Mouse (Mus musculus) gastrocnemius, adult 2 months (tissue): ENCODE results near the gene Rpl26. TPM values are rescaled to one million over a fixed set of nuclear protein-coding genes. Genes with fewer than 3 reads are reported as not detected.
"Not testable (repeated sequence)": the region's sequence is repeated elsewhere in the genome, so short reads cannot be mapped to it uniquely, and the experiment has no call there.

Experiments used
- DNase-seq: peaks from one replicate; pipeline ENCODE4 v3.0.0; 2022
- H3K27ac ChIP-seq: fragments of 200-600 bp; 2 replicates; pipeline ENCODE4 v1.8.1; 2022; ENCODE audit warnings: mild to moderate bottlenecking
- H3K4me3 ChIP-seq: fragments of 200-600 bp; 2 replicates; pipeline ENCODE4 v1.8.1; 2022; ENCODE audit warnings: mild to moderate bottlenecking, moderate library complexity
- CTCF ChIP-seq: fragments of 200-600 bp; IDR thresholded peaks from 2 replicates; pipeline ENCODE4 v1.8.1; 2022; ENCODE audit warnings: antibody characterized with exemption, mild to moderate bottlenecking, moderate library complexity
- intact Hi-C: fragments of 180-260 bp; cut with DNase I; formaldehyde crosslinking; loops from one replicate; pipeline ENCODE4 v1.15.1; 2025
- total RNA-seq, 2 experiments: library from RNA; stranded (reverse); gene quantifications; 2 replicates each; pipeline ENCODE4 v1.2.3; 2021

The Rpl26 gene
- total RNA-seq, 2 experiments from 2014 or later, result 606 to 729 TPM

DNA sequence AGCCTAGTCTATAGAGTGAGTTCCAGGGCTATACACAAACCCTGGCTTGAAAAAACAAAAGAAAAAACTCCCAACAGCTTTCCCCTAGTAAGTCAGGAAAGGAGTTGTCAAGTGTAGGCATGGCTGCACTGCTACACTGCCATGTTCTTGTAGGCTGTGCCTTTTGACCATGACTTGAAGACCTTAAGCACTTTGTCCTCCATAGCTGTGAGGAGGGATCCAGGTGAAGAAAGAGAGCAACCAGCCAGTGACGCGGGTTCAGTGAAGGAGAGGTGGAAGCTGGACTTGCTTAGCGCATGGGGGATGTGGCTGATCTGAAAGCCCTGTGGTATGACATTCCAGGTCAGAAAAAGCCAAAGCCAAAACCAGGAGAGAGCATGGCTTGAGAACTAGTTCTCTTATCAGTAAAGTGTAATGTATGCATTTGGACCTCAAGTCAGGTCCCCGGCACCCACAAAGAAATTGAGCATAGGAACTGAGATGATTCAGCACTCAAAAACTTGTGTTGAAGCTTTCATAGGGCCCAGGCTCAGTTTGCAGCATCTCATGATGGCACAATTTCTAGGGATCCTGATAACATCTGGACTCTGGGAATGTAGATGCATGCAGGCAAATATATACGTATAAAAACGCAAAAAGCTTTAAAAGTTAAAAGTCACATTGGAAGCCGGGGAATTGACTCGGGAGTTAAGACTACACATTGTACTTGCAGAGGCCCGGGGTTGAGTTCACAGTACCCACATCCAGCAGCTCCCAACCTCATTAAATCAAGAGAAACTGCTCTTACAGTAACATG, 4.5 kb downstream of the Rpl26 start:
- peak overlapping the region; percentile 41; the same call in 1 of the 2 replicates for H3K27ac ChIP-seq
- DNase-seq, result no peak
- no peak overlapping the region for H3K4me3 ChIP-seq
- TF ChIP-seq CTCF, result no peak
- intact Hi-C loops, result loop anchor here (2.0 kb wide), 1 partner anchor 77 kb away; no protein-coding TSS in a partner anchor

DNA sequence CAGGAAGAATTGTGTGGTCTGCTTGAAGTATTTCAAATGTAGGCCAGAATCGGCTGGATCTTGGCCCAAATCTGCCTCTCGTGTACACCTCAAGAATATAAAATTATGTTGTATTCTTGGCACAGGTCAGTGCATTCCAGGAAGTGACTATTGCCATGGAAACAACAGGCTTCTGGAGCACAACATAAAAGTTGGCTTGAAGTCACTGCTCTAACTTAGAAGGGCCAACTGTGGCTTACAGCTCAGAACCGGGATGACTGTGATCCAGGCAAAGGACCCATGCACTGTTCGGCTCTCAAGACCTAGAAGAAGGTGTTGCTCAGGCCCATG, 5.0 kb downstream of the Rpl26 start:
- no peak for TF ChIP-seq CTCF
- no peak overlapping the region for H3K4me3 ChIP-seq
- peak overlapping the region; percentile 41; the same call in 1 of the 2 replicates for H3K27ac ChIP-seq
- DNase-seq, result no peak
- intact Hi-C loops, result no loop called here

DNA sequence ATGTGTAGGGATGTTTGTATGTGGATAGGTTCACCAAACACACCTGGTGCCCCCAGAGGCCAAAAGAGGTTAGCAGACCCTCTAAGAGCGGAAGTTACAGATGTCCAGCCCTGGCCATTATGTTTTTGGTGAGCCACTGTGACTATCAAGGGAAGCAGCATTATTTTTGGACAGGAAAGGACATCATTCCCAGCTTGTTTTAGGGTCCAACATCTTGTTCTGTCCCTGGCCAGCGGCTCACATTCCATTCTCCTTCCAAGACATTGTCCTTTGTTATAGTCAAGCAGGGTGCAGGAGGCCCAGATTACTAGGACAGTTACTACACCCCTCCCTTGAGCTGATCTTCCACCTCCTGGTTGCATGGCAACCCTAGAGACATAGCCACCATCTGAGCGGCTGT, 5.9 kb downstream of the Rpl26 start:
- Histone ChIP-seq H3K27ac (peak overlapping the region; percentile 41; the same call in 1 of the 2 replicates), H3K4me3 (no peak overlapping the region)
- intact Hi-C loops, result no loop called here
- TF ChIP-seq CTCF, result no peak
- no peak for DNase-seq

DNA sequence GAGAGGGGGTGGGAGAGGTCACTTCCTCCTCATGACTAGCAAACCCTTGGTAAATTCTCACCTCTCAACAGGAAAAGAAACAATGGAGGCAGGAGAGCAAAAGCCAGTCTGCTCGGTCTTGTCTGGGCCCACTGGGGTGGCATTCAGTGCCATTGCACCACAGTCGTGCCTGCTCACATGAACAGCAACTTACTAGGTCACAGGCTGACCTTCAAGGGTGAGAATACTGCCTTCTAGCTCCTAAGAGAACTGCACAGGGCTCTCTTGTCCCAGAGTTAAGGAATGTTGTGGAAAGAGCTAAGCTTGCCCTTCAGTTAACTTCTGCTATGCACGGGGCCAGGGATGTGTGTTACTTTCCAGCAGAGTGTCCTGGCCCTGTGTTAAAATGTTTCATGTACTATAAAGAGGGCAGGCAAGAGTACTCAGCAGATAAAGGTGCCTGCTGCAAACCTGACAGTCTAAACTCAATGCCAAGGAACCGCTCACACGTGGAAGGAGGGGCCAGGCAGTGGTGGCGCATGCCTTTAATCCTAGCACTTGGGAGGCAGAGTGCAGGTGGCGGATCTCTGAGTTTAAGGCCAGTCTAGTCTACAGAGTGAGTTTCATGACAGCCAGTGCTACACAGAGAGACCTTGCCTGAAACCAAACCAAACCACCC, 7.6 kb downstream of the Rpl26 start:
- Histone ChIP-seq H3K27ac (0 out of 2 replicates have a peak overlapping the region, but pooled peaks have one; percentile 16), H3K4me3 (no peak overlapping the region)
- DNase-seq, result no peak
- TF ChIP-seq CTCF, result no peak
- intact Hi-C loops, result no loop called here

DNA sequence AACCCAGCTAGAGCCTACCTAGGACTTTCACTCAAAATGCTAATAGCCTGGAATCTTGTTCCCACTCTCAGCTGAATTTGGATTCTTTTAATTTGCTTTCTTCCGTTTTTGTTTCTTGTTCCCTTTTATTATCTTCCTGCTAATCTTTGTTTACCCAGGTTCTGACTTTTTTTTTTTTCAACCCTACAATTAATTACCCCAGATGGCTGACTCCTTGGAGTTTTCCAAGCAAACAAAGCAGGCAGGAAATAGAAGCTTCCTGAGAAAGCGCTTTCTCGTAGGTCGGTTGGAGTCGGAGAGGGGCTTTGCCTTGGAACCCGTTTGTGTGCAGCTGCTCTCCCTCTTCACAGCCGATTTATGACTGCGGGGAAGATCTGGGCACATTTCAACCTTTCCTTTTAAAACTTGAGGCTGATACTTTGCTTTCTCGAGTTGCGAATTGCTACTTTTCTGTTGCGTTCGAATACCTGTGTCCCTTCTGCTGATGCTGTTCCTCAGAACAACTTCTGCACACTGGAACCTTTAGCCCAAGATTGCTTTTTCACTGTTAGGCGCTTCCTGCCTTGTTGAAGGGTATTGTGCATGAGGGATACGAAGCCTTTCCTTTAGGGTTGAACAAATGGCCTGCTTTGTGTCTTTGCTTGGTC, 10.3 kb downstream of the Rpl26 start:
- Histone ChIP-seq H3K27ac (peak overlapping the region; percentile 73), H3K4me3 (peak overlapping the region; percentile 41)
- intact Hi-C loops, result no loop called here
- no peak for TF ChIP-seq CTCF
- DNase-seq, result no peak

DNA sequence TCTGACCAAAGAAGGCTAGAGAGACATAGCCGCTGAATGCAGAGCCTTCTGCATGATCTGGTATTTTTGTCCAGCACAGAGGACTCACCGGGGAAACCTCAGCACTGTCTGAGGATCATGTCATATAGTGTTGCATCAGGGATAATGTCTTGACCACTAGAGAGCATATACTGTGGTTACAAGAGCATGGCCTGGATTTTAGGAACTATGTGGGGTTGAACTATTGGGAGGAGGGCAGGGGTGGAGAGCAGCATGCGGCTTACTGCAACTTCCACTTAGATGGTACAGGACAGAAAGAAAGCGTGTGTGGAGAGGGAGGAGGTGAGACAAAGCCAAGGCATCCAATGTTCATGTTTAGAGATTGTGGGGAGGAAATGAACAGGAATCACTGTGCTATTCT, 13.2 kb downstream of the Rpl26 start:
- DNase-seq, result no peak
- TF ChIP-seq CTCF, result no peak
- intact Hi-C loops, result no loop called here
- H3K4me3 ChIP-seq, result no peak overlapping the region
- no peak overlapping the region for H3K27ac ChIP-seq

DNA sequence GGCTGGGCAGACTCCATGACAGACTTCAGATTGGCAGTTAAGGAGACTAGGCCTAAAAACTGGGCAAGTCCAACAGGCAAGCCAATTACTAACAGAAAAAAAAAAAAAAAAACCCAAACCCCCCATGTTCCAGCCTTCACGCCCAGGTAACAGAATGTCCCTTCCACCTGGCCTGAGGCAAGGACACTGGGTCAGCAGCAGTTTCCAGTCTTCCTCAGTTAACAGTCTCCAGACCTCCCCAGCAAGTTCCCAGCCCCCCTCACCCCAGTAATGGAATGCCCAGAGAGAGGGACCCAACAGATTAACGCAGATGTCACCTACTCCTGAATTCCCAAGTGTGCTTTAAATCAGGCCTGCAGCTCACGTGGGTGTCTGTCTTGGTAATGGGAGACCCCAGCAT, 21.8 kb downstream of the Rpl26 start:
- TF ChIP-seq CTCF, result no peak
- intact Hi-C loops, result no loop called here

DNA sequence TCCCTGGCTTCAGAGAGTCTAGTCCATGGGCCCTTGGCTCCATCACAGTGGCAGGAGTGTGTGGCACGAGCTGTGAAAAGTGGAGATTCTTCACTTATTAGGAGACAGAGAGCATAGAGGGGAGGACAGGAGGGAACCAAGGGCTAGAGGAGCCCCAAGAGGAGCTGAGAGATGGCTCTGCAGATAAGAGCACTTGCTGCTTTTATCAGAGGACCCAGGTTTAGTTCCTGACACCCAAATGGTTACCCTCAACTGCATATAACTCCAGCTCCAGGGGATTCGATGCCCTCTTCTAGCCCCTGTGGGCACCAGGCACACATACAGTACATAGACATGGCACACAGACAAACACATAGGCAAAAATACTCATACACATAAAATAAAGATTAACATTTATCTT, 23.4 kb downstream of the Rpl26 start:
- DNase-seq, result no peak
- Histone ChIP-seq H3K4me3 (no peak overlapping the region), H3K27ac (no peak overlapping the region)
- TF ChIP-seq CTCF, result no peak
- intact Hi-C loops, result no loop called here

More for the DNA sequence above, 21.8 kb downstream of the Rpl26 start:
- DNase-seq, result no peak
- no peak overlapping the region for H3K4me3 ChIP-seq
- H3K27ac ChIP-seq, result no peak overlapping the region

DNA sequence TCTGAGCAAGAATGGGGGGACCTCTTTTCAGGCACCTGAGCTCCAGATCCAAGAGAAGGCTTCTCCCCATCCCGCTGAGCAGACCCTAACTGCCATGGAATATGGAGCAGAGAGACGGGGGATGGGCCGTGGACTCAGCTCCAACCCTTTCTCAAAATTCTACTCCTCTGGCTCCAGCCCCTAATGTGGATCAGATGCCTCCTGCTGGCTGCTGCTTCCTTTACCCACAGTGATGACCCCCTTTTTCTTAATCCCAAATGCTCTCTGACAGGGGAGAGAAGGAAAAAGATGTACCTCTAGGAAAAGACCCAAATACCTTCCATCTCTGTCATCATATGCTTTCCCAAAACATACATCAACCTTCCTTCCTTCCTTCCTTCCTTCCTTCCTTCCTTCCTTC, 25.6 kb downstream of the Rpl26 start, which contains the start of gene Odf4:
Gene Odf4, minus strand, starts transcription at position 101 of the 400 bp plus-strand sequence.
- intact Hi-C loops, result no loop called here
- TF ChIP-seq CTCF, result no peak
- H3K27ac ChIP-seq, result no peak within 1 kb of the TSS
- no peak within 1 kb of the TSS for H3K4me3 ChIP-seq
- no peak for DNase-seq

DNA sequence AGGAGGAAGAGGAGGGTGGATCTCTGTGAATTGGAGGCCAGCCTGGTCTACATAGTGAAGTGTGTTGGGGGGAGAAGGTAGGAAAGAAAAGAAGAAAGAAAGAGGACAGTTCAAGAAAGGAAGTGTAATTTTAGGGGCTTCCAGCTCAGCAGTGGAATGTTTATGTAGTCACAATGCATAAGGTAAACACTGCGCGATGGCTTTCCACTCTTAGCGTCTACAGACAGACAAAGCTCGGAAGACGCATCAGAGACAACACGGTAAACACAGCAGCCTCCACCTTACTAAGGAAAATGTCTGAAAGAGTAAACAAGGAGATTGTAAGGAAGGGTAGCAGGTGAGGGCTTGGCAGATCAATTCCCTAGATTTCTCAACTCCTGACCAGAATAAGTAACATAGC, 28.6 kb downstream of the Rpl26 start:
- TF ChIP-seq CTCF, result no peak
- no peak for DNase-seq

DNA sequence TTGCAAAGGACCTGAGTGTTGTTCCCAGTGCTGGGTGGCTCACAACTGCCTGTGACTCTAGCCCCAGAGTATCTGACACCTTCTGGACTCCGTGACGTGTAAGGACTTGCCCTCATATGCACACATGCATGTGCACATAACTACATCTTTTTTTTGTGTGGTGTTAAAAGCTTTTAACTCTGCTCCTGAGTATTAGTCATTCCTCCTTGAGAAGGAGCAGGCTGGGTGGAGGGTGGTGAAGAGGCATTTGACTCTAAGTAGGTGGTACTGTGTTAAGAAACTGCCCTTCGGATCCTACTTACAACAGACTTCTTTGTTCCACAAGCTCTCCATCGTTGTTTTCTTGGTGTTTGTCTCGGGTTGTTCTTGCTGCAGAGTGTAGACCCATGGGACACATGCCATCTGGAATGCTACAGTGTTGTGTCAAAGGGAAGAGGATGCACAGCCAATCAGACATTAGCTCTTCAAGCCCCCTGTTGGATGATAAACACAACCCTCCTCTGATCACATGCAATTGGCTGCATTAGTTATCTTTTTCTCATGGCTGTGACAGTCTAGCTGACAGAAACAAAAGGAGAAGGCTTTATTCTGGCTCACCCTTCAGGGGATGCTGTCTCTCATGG, 32.6 kb downstream of the Rpl26 start:
- DNase-seq, result no peak
- no peak for TF ChIP-seq CTCF
- Histone ChIP-seq H3K4me3 (no peak overlapping the region), H3K27ac (no peak overlapping the region)
- intact Hi-C loops, result no loop called here

More for the DNA sequence above, 28.6 kb downstream of the Rpl26 start:
- H3K4me3 ChIP-seq, result no peak overlapping the region
- H3K27ac ChIP-seq, result no peak overlapping the region
- intact Hi-C loops, result no loop called here

DNA sequence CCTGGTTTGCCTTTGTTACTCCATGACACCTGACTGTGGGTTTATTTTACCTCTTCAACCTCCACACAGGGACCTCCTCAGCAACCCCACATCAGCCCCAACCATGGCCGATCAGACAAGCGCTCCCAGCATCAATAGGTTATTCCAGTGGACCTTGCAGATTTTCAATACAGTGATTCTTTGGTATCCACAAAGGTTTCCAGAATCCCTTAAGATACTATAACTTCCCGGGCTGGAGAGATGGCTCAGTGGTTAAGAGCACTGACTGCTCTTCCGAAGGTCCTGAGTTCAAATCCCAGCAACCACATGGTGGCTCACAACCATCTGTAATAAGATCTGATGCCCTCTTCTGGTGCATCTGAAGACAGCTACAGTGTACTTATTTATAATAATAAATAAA, 35.6 kb downstream of the Rpl26 start:
- H3K27ac ChIP-seq, intact Hi-C loops, DNase-seq: not testable (repeated sequence)

More for the DNA sequence above, 35.6 kb downstream of the Rpl26 start:
- H3K4me3 ChIP-seq, result not testable (repeated sequence)
